Mouse (Mus musculus) heart, embryonic 16.5 days (tissue): ENCODE measurements around the gene Nyap1. TPM values are rescaled to one million over a fixed set of nuclear protein-coding genes. Genes with fewer than 3 reads are reported as not detected.

ENCODE experiments used
- ATAC-seq: fragments of 200-750 bp; cut with Nextera tagmentation; replicated peaks from 2 replicates; pipeline ENCODE4 v1.8.0; 2017; ENCODE audit warnings: moderate number of reproducible peaks; ENCODE audit not compliant: insufficient read depth, low FRiP score; ENCODE audit errors: extremely low read depth
- H3K27ac ChIP-seq: fragments of 300-500 bp; sonication (generic); 2 replicates; pipeline ENCODE4 v1.5.1; 2014; ENCODE audit warnings: mild to moderate bottlenecking, low read length, control low read depth, moderate library complexity
- H3K27me3 ChIP-seq: fragments of 300-500 bp; sonication (generic); 2 replicates; pipeline ENCODE4 v1.6.1; 2014; ENCODE audit warnings: low read length, mixed read lengths; ENCODE audit not compliant: control insufficient read depth, insufficient read depth
- H3K36me3 ChIP-seq: fragments of 300-500 bp; sonication (generic); 2 replicates; pipeline ENCODE4 v1.6.1; 2014; ENCODE audit not compliant: control insufficient read depth, insufficient read depth
- H3K4me1 ChIP-seq: fragments of 300-500 bp; sonication (generic); 2 replicates; pipeline ENCODE4 v1.6.1; 2014; ENCODE audit warnings: low read length, mixed read lengths; ENCODE audit not compliant: control insufficient read depth, insufficient read depth
- H3K4me2 ChIP-seq: fragments of 300-500 bp; sonication (generic); 2 replicates; pipeline ENCODE4 v1.6.1; 2014; ENCODE audit warnings: low read depth, mild to moderate bottlenecking, control low read depth, low read length
- H3K4me3 ChIP-seq: fragments of 300-500 bp; sonication (generic); 2 replicates; pipeline ENCODE4 v1.5.1; 2014; ENCODE audit warnings: mild to moderate bottlenecking, control low read depth, low read length
- H3K9ac ChIP-seq: fragments of 300-500 bp; sonication (generic); 2 replicates; pipeline ENCODE4 v1.6.1; 2014; ENCODE audit warnings: low read length, control low read depth
- H3K9me3 ChIP-seq: fragments of 300-500 bp; sonication (generic); replicated peaks from 2 replicates; pipeline ENCODE4 v1.6.1; 2016; ENCODE audit warnings: low read length; ENCODE audit not compliant: control insufficient read depth
- WGBS: fragments of 180-500 bp; shearing (Covaris S2); extraction: QIAGEN DNeasy Blood & Tissue Kit; methylation state at CpG from one replicate; pipeline ENCODE4 v1.1.7; 2014; 5-methylcytosine and 5-hydroxymethylcytosine counted together
- polyA plus RNA-seq: library from polyadenylated mRNA; unstranded; fragments of >200 nt; fragmentation: Nextera tagmentation; extraction: Ambion mirVana; gene quantifications from 2 replicates; pipeline ENCODE4 v1.2.1, GENCODE M21; 2015

Nyap1 gene
- polyA plus RNA-seq, 1 experiment from 2014 or later = 1.6 TPM

- peak overlapping the region; percentile 91 for H3K9ac ChIP-seq
- peaks cover 29% of the 10 kb centered on the region for H3K36me3 ChIP-seq
- H3K9me3 ChIP-seq = peaks cover 3% of the 10 kb centered on the region; the same call in 1 of the 2 replicates
- no peak overlapping the region for H3K27ac ChIP-seq
- ATAC-seq = no peak
- H3K4me1 ChIP-seq = peaks cover 35% of the 10 kb centered on the region
- H3K4me3 ChIP-seq = peak overlapping the region; percentile 84
- WGBS = 61% methylated on average over 9 of the region's 9 CpGs
- no peaks in the 10 kb centered on the region for H3K27me3 ChIP-seq
- peak overlapping the region; percentile 90 for H3K4me2 ChIP-seq
These were observed 42.6 kb upstream of the Nyap1 start for GRCm38 (mm10) chr5:137783901-137784540.

GRCm38 (mm10) chr5:137782776-137783522 lies 41.5 kb upstream of the Nyap1 start:
- Histone ChIP-seq H3K27ac (no peak overlapping the region), H3K36me3 (peaks cover 29% of the 10 kb centered on the region), H3K4me3 (no peak overlapping the region), H3K9ac (no peak overlapping the region), H3K4me1 (peaks cover 38% of the 10 kb centered on the region), H3K4me2 (peak overlapping the region; percentile 90; the same call in 1 of the 2 replicates), H3K27me3 (no peaks in the 10 kb centered on the region), H3K9me3 (0 out of 2 replicates have a peak, but pooled peaks cover under 1% of the 10 kb centered on the region)
- 78% methylated on average over 13 of the region's 13 CpGs for WGBS
- no peak for ATAC-seq

- no peak overlapping the region for H3K4me3 ChIP-seq
- no peak overlapping the region for H3K27ac ChIP-seq
- no peaks in the 10 kb centered on the region for H3K27me3 ChIP-seq
- peaks cover 45% of the 10 kb centered on the region for H3K4me1 ChIP-seq
- peaks cover 29% of the 10 kb centered on the region for H3K36me3 ChIP-seq
- no peak overlapping the region for H3K9ac ChIP-seq
- 94% methylated on average over 7 of the region's 7 CpGs for WGBS
- no peak for ATAC-seq
- no peaks in the 10 kb centered on the region for H3K9me3 ChIP-seq
- no peak overlapping the region for H3K4me2 ChIP-seq
These were observed 40.3 kb upstream of the Nyap1 start for GRCm38 (mm10) chr5:137781661-137782060.

- H3K27ac ChIP-seq = peak overlapping the region; percentile 93
- H3K4me2 ChIP-seq = peak overlapping the region; percentile 84
- no peaks in the 10 kb centered on the region for H3K27me3 ChIP-seq
- H3K9ac ChIP-seq = peak overlapping the region; percentile 99
- under 1% methylated on average over 69 of the region's 83 CpGs for WGBS
- H3K9me3 ChIP-seq = no peaks in the 10 kb centered on the region
- ATAC-seq = peak; percentile 26
- H3K4me3 ChIP-seq = peak overlapping the region; percentile 98
- H3K36me3 ChIP-seq = peaks cover 29% of the 10 kb centered on the region
- peaks cover 43% of the 10 kb centered on the region for H3K4me1 ChIP-seq
These were observed 37.9 kb upstream of the Nyap1 start for GRCm38 (mm10) chr5:137779053-137779933.

- WGBS = 1% methylated on average over 31 of the region's 31 CpGs
- H3K27ac ChIP-seq = peak within 1 kb of the TSS; percentile 93
- H3K4me1 ChIP-seq = peaks cover 36% of the 10 kb centered on the region
- peaks cover 29% of the 10 kb centered on the region for H3K36me3 ChIP-seq
- peak within 1 kb of the TSS; percentile 99 for H3K9ac ChIP-seq
- H3K4me2 ChIP-seq = peak within 1 kb of the TSS; percentile 84
- no peaks in the 10 kb centered on the region for H3K9me3 ChIP-seq
- H3K4me3 ChIP-seq = peak within 1 kb of the TSS; percentile 98
- peak; percentile 92 for ATAC-seq
- no peaks in the 10 kb centered on the region for H3K27me3 ChIP-seq
These were observed 37.2 kb upstream of the Nyap1 start, which contains the start of gene Ppp1r35 for GRCm38 (mm10) chr5:137778635-137779034. TSS of gene Ppp1r35 (plus strand) at chr5:137778849.

- 73% methylated on average over 7 of the region's 7 CpGs for WGBS
- no peak overlapping the region for H3K9ac ChIP-seq
- peaks cover 21% of the 10 kb centered on the region for H3K36me3 ChIP-seq
- no peak overlapping the region for H3K4me3 ChIP-seq
- H3K9me3 ChIP-seq = no peaks in the 10 kb centered on the region
- no peak for ATAC-seq
- no peak overlapping the region for H3K4me2 ChIP-seq
- H3K4me1 ChIP-seq = peaks cover 27% of the 10 kb centered on the region
- H3K27ac ChIP-seq = peak overlapping the region; percentile 46; the same call in 1 of the 2 replicates
- no peaks in the 10 kb centered on the region for H3K27me3 ChIP-seq
These were observed 35.9 kb upstream of the Nyap1 start for GRCm38 (mm10) chr5:137777267-137777845.

- Histone ChIP-seq H3K4me1 (peaks cover 27% of the 10 kb centered on the region), H3K4me2 (peak overlapping the region; percentile 8; the same call in 1 of the 2 replicates), H3K9me3 (no peaks in the 10 kb centered on the region), H3K4me3 (no peak overlapping the region), H3K9ac (peak overlapping the region; percentile 26; the same call in 1 of the 2 replicates), H3K27ac (peak overlapping the region; percentile 53), H3K36me3 (peaks cover 12% of the 10 kb centered on the region), H3K27me3 (no peaks in the 10 kb centered on the region)
- 22% methylated on average over 5 of the region's 5 CpGs for WGBS
- no peak; the same call in 1 of the 2 replicates for ATAC-seq
These were observed 35.1 kb upstream of the Nyap1 start for GRCm38 (mm10) chr5:137776408-137776918.

- H3K4me2 ChIP-seq = no peak overlapping the region
- H3K4me3 ChIP-seq = no peak overlapping the region
- peaks cover 27% of the 10 kb centered on the region for H3K4me1 ChIP-seq
- H3K9me3 ChIP-seq = no peaks in the 10 kb centered on the region
- H3K9ac ChIP-seq = no peak overlapping the region
- no peaks in the 10 kb centered on the region for H3K27me3 ChIP-seq
- peaks cover 8% of the 10 kb centered on the region for H3K36me3 ChIP-seq
- H3K27ac ChIP-seq = peak overlapping the region; percentile 53
- 82% methylated on average over 2 of the region's 2 CpGs for whole genome bisulfite sequencing
- ATAC-seq = no peak
These were observed 34.3 kb upstream of the Nyap1 start for GRCm38 (mm10) chr5:137775587-137776290.
